Mouse (Mus musculus): ENCODE measurements around the gene Akt1s1. TPM values are rescaled to one million over a fixed set of nuclear protein-coding genes. Genes with fewer than 3 reads are reported as not detected.

The Akt1s1 gene
- total RNA-seq (2015): 8.0 and 10.4 TPM in 2 replicates
- 23.9 and 24.9 TPM in 2 replicates for total RNA-seq (2017)

- ATAC-seq (replicated peaks; ENCODE audit: poor library complexity): peak; percentile 64
Observed at GRCm38 (mm10) chr7:44848561-44849415, at the start of gene Akt1s1, which contains the start of gene Tbc1d17. Gene Akt1s1 (plus strand): TSS chr7:44848991. Gene Tbc1d17 (minus strand): TSS chr7:44849079.

DNA sequence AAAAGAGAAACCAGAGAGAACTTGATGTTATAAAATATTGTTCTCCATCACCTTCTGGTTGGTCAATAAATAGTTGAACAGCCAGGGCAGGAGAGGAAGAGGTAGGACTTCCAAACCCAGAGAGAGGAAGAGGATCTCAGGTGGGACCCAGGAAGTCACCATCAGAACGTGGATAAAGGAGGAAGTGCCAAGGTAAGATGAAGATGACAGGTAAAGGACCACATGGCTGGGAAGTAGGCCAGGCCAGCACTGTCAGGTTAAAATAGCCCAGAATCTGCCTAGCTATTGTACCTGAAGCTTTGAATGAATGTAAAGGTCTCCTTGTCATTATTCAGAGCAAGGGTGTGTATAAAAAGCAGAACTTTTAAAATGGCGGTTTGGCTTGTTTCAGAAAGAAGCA, 39.9 kb upstream of the Akt1s1 start:
- ATAC-seq (replicated peaks; ENCODE audit: poor library complexity): no peak

- no peak for ATAC-seq (replicated peaks; ENCODE audit: poor library complexity)
Observed at GRCm38 (mm10) chr7:44809466-44809865, 39.3 kb upstream of the Akt1s1 start.

DNA sequence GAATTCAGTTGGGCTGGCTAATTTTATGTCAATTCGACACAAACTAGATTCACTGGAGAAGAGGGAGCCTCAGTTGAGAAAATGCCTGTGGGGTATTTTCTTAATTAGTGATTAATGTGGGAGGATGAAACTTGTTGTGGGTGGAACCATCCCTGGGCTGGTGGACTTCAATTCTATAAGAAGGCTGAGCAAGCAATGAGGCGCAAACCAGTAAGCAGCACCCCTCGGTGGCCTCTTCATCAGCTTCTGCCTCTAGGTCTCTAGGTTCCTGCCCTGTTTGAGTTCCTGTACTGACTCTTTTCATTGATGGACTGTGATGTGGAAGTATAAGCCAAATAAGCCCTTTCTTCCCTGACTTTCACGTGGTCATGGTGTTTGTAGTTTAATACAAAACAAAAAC, 38.4 kb upstream of the Akt1s1 start:
- ATAC-seq (replicated peaks; ENCODE audit: poor library complexity): no peak

GRCm38 (mm10) chr7:44810819-44811557, 37.8 kb upstream of the Akt1s1 start:
- no peak for ATAC-seq (replicated peaks; ENCODE audit: poor library complexity)

GRCm38 (mm10) chr7:44812651-44813325, 36.0 kb upstream of the Akt1s1 start:
- ATAC-seq (replicated peaks; ENCODE audit: poor library complexity): no peak

GRCm38 (mm10) chr7:44813985-44814384, 34.8 kb upstream of the Akt1s1 start:
- no peak for ATAC-seq (replicated peaks; ENCODE audit: poor library complexity)

- no peak for ATAC-seq (replicated peaks; ENCODE audit: poor library complexity)
Observed at GRCm38 (mm10) chr7:44814423-44814822, 34.4 kb upstream of the Akt1s1 start.

DNA sequence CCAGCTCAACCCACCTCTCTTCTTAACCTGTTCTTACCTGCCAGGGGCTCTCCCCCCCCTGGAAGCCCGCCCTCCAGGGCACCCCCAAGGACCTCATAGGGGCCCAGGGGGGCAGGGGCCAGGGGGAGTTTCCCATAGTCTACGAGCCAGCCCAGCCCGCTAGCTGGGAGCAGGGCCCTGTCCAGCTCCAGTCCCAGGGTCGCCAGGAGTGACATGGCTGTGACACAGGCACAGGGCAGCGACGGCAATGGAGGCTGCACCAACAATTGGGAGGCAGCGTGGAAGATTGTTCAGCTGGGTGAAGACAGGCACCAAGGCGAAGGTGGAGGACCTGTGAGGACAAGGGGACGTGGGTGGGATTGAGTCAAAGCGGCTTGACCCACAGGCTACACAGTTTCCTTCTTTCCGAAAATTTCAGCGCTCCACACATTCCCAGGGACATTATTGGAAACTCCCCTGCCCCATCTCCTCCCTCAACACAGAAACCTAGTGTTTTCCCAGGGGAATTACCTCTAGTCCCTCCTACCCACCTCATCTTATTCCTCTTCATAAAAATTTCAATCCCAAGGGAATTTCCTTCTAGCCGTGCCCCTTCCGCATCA, 33.7 kb upstream of the Akt1s1 start:
- no peak for ATAC-seq (replicated peaks; ENCODE audit: poor library complexity)

- ATAC-seq (replicated peaks; ENCODE audit: poor library complexity): peak; percentile 82
Observed at GRCm38 (mm10) chr7:44815721-44816469, 32.9 kb upstream of the Akt1s1 start, which contains the start of the genes Nup62 and Il4i1. Gene Nup62 (plus strand): TSS chr7:44816088. Gene Il4i1 (plus strand): TSS chr7:44816387.

DNA sequence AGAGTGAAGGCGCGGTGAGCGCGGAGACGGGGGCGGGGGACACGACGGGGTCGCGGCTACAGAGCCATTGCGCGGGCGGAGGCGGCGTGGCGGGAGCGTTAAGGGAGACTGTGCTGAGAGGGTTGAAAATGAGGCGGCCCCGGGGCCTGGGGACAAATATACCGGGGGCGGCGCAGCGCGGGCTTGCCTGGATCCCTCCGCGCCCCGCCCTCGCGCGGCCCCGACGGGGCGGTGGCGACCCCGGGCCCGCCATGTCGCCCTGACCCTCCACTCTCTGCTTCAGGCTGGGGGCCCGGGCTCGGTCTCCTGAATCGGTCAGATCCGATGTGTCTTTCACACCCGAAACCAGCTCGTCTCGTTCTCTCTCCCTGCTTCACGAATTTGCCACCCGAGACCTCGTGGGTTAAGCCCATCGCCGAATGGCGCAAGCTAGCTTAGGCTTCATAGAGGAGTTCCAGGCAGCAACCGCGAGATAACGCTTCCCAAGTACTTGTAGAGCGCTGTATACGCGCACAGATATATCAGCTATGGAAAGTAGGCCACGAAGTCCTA, 32.2 kb upstream of the Akt1s1 start, which contains the start of gene Atf5:
Atf5 (minus strand) TSS at position 189 of the 552 bp plus-strand sequence.
- peak; percentile 13; the same call in 1 of the 2 replicates for ATAC-seq (replicated peaks; ENCODE audit: poor library complexity)

GRCm38 (mm10) chr7:44817441-44817840, 31.4 kb upstream of the Akt1s1 start:
- no peak for ATAC-seq (replicated peaks; ENCODE audit: poor library complexity)

- ATAC-seq (replicated peaks; ENCODE audit: poor library complexity): no peak
Observed at GRCm38 (mm10) chr7:44818164-44818563, 30.6 kb upstream of the Akt1s1 start.

DNA sequence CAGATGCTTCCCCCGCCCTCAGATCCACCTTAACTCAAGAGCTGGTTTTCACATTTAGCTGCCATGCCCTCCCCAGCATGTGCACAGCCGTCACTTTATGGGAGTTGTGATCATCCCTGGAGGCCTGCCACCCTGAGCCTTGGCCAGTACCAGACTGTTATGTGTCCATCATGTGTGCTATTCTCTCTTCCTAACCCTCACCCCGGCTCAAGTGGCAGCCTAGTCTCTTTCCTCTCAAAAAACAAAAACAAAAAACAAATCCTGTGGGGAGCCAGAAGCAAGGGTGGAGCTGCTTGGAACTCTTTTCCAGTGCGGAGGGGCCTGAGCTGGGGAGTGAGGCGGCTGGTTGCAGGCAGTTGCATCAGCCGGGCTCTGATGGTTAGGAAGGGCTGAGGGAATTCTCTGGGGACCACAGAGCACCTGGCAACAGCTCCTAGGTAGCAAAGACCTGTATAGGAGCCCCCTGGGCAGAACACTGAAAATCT, 30.0 kb upstream of the Akt1s1 start:
- ATAC-seq (replicated peaks; ENCODE audit: poor library complexity): no peak

- no peak for ATAC-seq (replicated peaks; ENCODE audit: poor library complexity)
Observed at GRCm38 (mm10) chr7:44819391-44819790, 29.4 kb upstream of the Akt1s1 start.

- no peak for ATAC-seq (replicated peaks; ENCODE audit: poor library complexity)
Observed at GRCm38 (mm10) chr7:44819863-44820262, 28.9 kb upstream of the Akt1s1 start.

GRCm38 (mm10) chr7:44820525-44820924, 28.3 kb upstream of the Akt1s1 start:
- no peak for ATAC-seq (replicated peaks; ENCODE audit: poor library complexity)

- ATAC-seq (replicated peaks; ENCODE audit: poor library complexity): peak; percentile 30; the same call in 1 of the 2 replicates
Observed at GRCm38 (mm10) chr7:44821666-44822448, 26.9 kb upstream of the Akt1s1 start.

DNA sequence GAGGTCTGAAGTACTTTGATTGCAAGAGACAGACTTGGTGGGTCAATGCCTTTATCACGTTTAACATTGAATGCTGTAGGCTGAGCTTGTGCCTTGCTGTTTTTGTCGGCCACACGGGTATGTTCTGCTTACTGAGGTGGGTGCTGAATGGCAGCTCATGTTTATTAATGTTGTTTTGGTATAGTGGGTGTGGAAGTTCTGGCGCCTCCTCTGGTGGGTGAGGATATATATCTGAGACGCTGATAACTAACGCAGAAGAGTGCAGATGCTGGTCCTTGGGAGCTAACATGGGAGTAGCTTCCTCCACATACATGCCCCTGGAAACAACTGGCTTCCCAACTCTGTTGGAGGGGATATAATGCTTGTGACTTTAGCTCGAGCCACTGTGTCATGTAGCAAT, 25.4 kb upstream of the Akt1s1 start:
- peak; percentile 42 for ATAC-seq (replicated peaks; ENCODE audit: poor library complexity)

Data from megakaryocyte progenitor cell, adult 5-6 weeks (primary cell).